Mouse (Mus musculus): ENCODE results near the gene Hmcn2. TPM values are rescaled to one million over a fixed set of nuclear protein-coding genes. Genes with fewer than 3 reads are reported as not detected.

Gene Hmcn2
- polyA plus RNA-seq, 1 experiment from 2014 or later = 1.2 TPM

DNA sequence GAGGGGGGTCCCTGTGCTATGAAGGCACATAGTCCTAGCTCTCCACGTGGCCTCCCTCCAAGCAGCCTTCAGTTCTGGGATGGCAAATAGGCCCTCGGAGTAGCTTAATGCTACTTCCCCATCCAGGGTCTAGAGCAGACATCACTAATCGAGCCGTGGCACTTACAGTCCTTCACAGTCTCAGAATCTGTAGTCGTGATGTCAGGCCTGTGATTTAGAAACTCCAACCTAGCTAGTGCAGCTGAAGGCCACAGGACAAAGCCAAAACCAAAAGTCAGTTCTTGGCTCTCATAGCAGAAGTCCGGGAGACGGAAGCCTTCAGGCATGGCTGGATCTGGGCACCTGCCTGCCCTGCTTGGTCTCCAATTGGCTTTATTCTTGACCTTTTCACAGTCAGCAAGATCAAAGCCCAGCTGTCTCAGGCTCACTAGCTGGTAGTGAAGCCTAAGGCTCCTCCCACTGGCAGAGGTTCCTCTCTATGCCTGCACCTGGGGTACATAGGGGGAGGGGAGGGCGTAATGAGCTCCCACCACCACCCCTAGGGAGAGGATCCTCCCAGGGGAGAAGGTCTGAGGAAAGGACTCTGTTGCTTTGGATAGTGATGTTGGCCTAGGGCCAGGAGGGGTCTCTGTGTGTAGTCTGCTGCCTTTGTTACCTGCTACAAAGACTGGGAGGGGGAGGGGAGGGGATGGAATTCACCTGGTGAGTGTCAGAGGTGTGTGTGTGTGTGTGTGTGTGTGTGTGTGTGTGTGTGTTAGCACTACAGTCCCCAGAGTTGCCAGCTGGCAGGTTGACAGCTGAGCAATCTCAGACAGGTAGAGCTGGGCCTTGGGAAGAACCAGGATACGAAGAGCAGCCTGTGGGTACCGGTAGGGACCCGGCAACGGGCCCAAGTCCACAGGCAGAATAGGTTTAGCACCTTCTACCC lies 163.3 kb downstream of the Hmcn2 start:
- no peak for ATAC-seq (ENCODE audit: low read depth)
- Histone ChIP-seq H3K9me3 (replicated peaks; ENCODE audit: control insufficient read depth, low read length) (no peaks in the 10 kb centered on the region), H3K27ac (ENCODE audit: low read length) (no peak overlapping the region), H3K36me3 (ENCODE audit: control insufficient read depth, insufficient read depth) (no peaks in the 10 kb centered on the region; the same call in 1 of the 2 replicates), H3K27me3 (ENCODE audit: control insufficient read depth, insufficient read depth, low read depth, low read length) (no peaks in the 10 kb centered on the region), H3K4me1 (ENCODE audit: control insufficient read depth, low read depth, low read length) (no peaks in the 10 kb centered on the region; the same call in 1 of the 2 replicates), H3K4me2 (ENCODE audit: low read depth, low read length) (no peak overlapping the region), H3K4me3 (ENCODE audit: low read depth, low read length) (no peak overlapping the region), H3K9ac (ENCODE audit: low read depth, low read length) (no peak overlapping the region)
- WGBS (ENCODE audit: insufficient replicate concordance) = 66% methylated on average over 12 of the region's 12 CpGs

DNA sequence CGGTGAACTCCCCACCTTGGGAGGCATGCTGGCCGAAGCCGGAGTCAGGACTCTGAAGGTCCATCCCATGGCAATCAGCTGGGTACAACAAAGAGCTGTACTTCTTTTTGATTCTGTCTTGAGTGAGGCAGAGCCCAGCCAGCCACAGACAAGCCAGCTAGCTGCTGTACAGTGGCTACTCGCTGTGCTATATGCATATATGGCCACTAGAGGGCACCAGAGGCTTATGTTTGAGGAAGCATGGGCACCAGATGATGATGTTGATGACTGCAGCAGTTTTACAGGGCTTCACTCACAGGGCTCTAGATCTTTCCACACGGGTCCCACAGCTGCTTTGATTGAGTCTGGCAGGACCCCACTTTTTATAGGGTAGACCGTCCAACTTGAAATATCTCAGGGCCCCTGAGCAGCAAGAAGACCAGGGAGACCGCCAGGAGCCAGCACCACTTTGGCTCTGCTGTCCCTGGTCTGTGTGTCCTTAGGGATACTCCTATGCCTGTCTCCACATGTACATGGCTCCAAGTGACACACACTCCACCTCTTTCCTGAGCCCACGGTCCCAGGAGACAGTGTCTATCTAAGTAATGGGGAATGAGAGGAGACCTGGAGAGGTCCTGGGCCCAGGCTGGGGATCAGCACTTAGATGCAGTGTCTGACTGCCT lies 168.8 kb downstream of the Hmcn2 start:
- ATAC-seq (ENCODE audit: low read depth) = no peak
- WGBS (ENCODE audit: insufficient replicate concordance) = 29% methylated on average over 8 of the region's 8 CpGs
- Histone ChIP-seq H3K36me3 (ENCODE audit: control insufficient read depth, insufficient read depth) (no peaks in the 10 kb centered on the region; the same call in none of the 2 replicates), H3K4me2 (ENCODE audit: low read depth, low read length) (no peak overlapping the region), H3K4me3 (ENCODE audit: low read depth, low read length) (no peak overlapping the region), H3K27me3 (ENCODE audit: control insufficient read depth, insufficient read depth, low read depth, low read length) (no peaks in the 10 kb centered on the region), H3K4me1 (ENCODE audit: control insufficient read depth, low read depth, low read length) (no peaks in the 10 kb centered on the region), H3K9ac (ENCODE audit: low read depth, low read length) (no peak overlapping the region), H3K9me3 (replicated peaks; ENCODE audit: control insufficient read depth, low read length) (no peaks in the 10 kb centered on the region), H3K27ac (ENCODE audit: low read length) (no peak overlapping the region)

DNA sequence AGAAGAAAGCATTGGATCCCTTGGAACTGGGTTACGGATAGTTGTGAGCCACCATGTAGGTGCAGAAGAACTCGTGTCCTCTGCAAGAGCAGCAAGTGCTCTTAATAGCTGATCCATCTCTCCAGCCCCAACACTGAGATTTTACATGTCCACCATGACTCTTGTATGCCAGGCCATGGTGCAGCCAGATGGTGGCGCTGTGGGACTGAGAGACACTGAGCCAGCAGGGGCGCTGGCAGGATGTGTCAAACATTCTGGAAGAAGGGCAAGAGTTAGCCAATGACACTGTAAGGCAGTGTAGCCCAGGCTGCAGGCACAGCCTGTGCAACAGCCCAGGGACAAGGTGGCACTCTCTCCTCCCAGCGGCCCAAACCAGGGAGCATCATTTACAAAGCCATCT lies 170.0 kb downstream of the Hmcn2 start:
- 47% methylated on average over 5 of the region's 5 CpGs for WGBS (ENCODE audit: insufficient replicate concordance)
- no peaks in the 10 kb centered on the region for H3K27me3 ChIP-seq (ENCODE audit: control insufficient read depth, insufficient read depth, low read depth, low read length)
- H3K9ac ChIP-seq (ENCODE audit: low read depth, low read length) = no peak overlapping the region
- no peaks in the 10 kb centered on the region; the same call in none of the 2 replicates for H3K36me3 ChIP-seq (ENCODE audit: control insufficient read depth, insufficient read depth)
- no peaks in the 10 kb centered on the region for H3K9me3 ChIP-seq (replicated peaks; ENCODE audit: control insufficient read depth, low read length)
- H3K4me3 ChIP-seq (ENCODE audit: low read depth, low read length) = no peak overlapping the region
- no peaks in the 10 kb centered on the region for H3K4me1 ChIP-seq (ENCODE audit: control insufficient read depth, low read depth, low read length)
- no peak overlapping the region for H3K27ac ChIP-seq (ENCODE audit: low read length)
- ATAC-seq (ENCODE audit: low read depth) = no peak
- H3K4me2 ChIP-seq (ENCODE audit: low read depth, low read length) = no peak overlapping the region

DNA sequence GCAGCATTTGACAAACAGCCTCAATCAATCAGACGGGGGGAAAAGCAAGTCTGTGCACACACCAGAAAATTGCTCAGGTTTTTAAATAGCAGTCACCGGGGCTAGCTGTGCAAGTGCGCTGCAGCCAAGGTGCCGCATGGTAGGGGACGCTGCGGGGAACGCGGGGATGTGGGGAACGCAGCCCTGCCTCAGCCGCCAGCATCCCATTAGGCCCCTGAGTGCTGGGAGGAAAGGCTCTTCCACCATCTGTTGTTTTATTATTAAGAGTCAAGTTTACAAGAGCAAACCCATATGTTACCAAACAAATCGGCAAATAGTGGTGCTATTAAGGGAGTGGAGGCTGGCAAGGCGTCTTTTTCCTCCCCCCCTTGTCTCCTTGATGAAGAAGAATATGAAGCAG lies 175.0 kb downstream of the Hmcn2 start:
- Histone ChIP-seq H3K9me3 (replicated peaks; ENCODE audit: control insufficient read depth, low read length) (no peaks in the 10 kb centered on the region), H3K27me3 (ENCODE audit: control insufficient read depth, insufficient read depth, low read depth, low read length) (no peaks in the 10 kb centered on the region), H3K4me3 (ENCODE audit: low read depth, low read length) (no peak overlapping the region), H3K36me3 (ENCODE audit: control insufficient read depth, insufficient read depth) (no peaks in the 10 kb centered on the region; the same call in none of the 2 replicates), H3K4me1 (ENCODE audit: control insufficient read depth, low read depth, low read length) (no peaks in the 10 kb centered on the region), H3K27ac (ENCODE audit: low read length) (no peak overlapping the region), H3K4me2 (ENCODE audit: low read depth, low read length) (no peak overlapping the region), H3K9ac (ENCODE audit: low read depth, low read length) (no peak overlapping the region)
- no peak for ATAC-seq (ENCODE audit: low read depth)
- WGBS (ENCODE audit: insufficient replicate concordance) = 64% methylated on average over 12 of the region's 12 CpGs

DNA sequence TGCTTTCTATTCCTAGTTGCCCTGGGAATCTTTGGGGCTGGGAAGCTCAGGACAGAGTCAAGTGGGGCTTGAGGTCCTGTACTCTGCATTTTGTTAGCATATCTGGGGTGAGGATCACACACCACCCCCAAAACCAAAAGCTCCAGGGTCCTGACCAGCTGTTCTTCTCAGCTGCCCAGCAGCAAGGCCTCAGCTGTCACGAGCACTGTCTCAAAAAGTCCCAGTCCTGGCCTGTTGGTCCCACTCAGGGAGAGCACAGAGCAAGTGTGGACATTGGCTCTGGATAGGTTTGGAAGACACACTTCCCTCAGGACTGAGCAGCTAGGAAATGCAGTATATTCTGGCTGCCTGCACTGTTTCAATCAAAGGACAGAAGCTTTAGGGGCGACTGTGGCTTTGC lies 176.3 kb downstream of the Hmcn2 start:
- Histone ChIP-seq H3K9ac (ENCODE audit: low read depth, low read length) (no peak overlapping the region), H3K4me1 (ENCODE audit: control insufficient read depth, low read depth, low read length) (no peaks in the 10 kb centered on the region), H3K27ac (ENCODE audit: low read length) (no peak overlapping the region), H3K36me3 (ENCODE audit: control insufficient read depth, insufficient read depth) (no peaks in the 10 kb centered on the region; the same call in none of the 2 replicates), H3K9me3 (replicated peaks; ENCODE audit: control insufficient read depth, low read length) (no peaks in the 10 kb centered on the region), H3K4me2 (ENCODE audit: low read depth, low read length) (no peak overlapping the region), H3K27me3 (ENCODE audit: control insufficient read depth, insufficient read depth, low read depth, low read length) (no peaks in the 10 kb centered on the region), H3K4me3 (ENCODE audit: low read depth, low read length) (no peak overlapping the region)
- WGBS (ENCODE audit: insufficient replicate concordance) = 42% methylated on average over 2 of the region's 2 CpGs
- ATAC-seq (ENCODE audit: low read depth) = no peak

DNA sequence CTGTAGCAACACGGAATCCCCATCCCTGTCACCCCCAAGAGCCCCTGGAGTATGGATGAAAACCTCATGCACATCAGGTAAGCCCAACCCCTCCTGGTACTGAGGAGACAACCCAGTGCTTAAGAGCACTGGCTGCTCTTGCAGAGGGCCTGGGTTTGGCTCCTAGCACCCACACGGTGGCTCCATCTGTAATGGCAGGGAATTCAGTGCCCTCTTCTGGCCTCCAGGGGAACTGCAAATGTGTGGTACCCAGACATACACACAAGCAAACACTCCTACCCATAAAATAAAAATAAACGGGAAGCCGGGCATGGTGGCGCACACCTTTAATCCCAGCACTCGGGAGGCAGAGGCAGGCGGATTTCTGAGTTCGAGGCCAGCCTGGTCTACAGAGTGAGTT lies 178.1 kb downstream of the Hmcn2 start:
- H3K36me3 ChIP-seq (ENCODE audit: control insufficient read depth, insufficient read depth) = no peaks in the 10 kb centered on the region; the same call in 1 of the 2 replicates
- no peak overlapping the region for H3K27ac ChIP-seq (ENCODE audit: low read length)
- H3K9ac ChIP-seq (ENCODE audit: low read depth, low read length) = no peak overlapping the region
- 76% methylated on average over 8 of the region's 8 CpGs for WGBS (ENCODE audit: insufficient replicate concordance)
- H3K27me3 ChIP-seq (ENCODE audit: control insufficient read depth, insufficient read depth, low read depth, low read length) = no peaks in the 10 kb centered on the region
- H3K4me3 ChIP-seq (ENCODE audit: low read depth, low read length) = no peak overlapping the region
- no peak for ATAC-seq (ENCODE audit: low read depth)
- no peaks in the 10 kb centered on the region for H3K9me3 ChIP-seq (replicated peaks; ENCODE audit: control insufficient read depth, low read length)
- no peaks in the 10 kb centered on the region for H3K4me1 ChIP-seq (ENCODE audit: control insufficient read depth, low read depth, low read length)
- no peak overlapping the region for H3K4me2 ChIP-seq (ENCODE audit: low read depth, low read length)

DNA sequence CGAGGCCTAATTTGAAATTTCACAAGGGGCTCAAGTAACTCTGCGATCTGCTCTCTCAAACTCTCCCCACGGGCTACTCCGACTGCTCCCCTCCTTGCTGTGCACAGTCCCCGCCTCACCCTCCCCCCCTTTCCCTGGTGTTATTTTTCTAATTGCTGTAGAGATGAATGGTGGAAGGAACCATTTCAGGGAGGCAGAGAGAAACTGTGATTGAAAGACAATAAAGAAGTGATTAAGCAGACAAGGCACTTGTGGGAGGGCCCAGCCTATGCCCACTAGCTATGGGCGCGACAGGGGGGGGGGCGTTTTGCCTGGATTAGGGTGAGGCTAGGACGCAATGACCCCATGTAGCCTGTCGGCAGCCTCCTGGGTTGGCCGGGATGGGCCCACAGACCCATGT lies 179.0 kb downstream of the Hmcn2 start:
- ATAC-seq (ENCODE audit: low read depth) = no peak
- H3K27me3 ChIP-seq (ENCODE audit: control insufficient read depth, insufficient read depth, low read depth, low read length) = no peaks in the 10 kb centered on the region
- no peaks in the 10 kb centered on the region for H3K4me1 ChIP-seq (ENCODE audit: control insufficient read depth, low read depth, low read length)
- no peak overlapping the region for H3K4me2 ChIP-seq (ENCODE audit: low read depth, low read length)
- H3K9ac ChIP-seq (ENCODE audit: low read depth, low read length) = no peak overlapping the region
- no peaks in the 10 kb centered on the region for H3K9me3 ChIP-seq (replicated peaks; ENCODE audit: control insufficient read depth, low read length)
- WGBS (ENCODE audit: insufficient replicate concordance) = 77% methylated on average over 11 of the region's 11 CpGs
- no peak overlapping the region for H3K27ac ChIP-seq (ENCODE audit: low read length)
- H3K36me3 ChIP-seq (ENCODE audit: control insufficient read depth, insufficient read depth) = no peaks in the 10 kb centered on the region; the same call in 1 of the 2 replicates
- no peak overlapping the region for H3K4me3 ChIP-seq (ENCODE audit: low read depth, low read length)

DNA sequence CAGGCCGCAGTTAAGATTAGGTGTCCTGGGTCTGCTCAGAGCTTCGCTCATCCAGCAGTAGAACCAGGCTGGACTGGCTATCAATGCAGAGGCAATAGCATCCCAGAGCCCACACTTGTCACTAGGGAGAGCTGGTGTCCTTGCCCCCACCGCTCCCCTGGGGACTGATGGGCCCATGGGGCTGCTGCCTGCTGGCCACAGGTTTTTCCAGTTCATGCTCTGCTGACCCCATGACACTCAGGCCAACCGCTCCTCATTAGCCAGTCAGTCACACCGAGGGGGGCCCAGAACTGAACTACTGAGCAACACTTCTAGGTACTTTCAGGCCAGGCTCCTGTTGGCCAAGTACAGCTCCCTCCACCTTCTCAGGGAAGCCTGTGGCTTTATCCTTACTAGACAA lies 180.1 kb downstream of the Hmcn2 start:
- no peak overlapping the region for H3K9ac ChIP-seq (ENCODE audit: low read depth, low read length)
- peaks cover 2% of the 10 kb centered on the region; the same call in 1 of the 2 replicates for H3K36me3 ChIP-seq (ENCODE audit: control insufficient read depth, insufficient read depth)
- no peaks in the 10 kb centered on the region for H3K27me3 ChIP-seq (ENCODE audit: control insufficient read depth, insufficient read depth, low read depth, low read length)
- no peaks in the 10 kb centered on the region for H3K9me3 ChIP-seq (replicated peaks; ENCODE audit: control insufficient read depth, low read length)
- no peak overlapping the region for H3K27ac ChIP-seq (ENCODE audit: low read length)
- WGBS (ENCODE audit: insufficient replicate concordance) = 74% methylated on average over 5 of the region's 5 CpGs
- no peak overlapping the region for H3K4me2 ChIP-seq (ENCODE audit: low read depth, low read length)
- no peak for ATAC-seq (ENCODE audit: low read depth)
- H3K4me3 ChIP-seq (ENCODE audit: low read depth, low read length) = no peak overlapping the region
- no peaks in the 10 kb centered on the region for H3K4me1 ChIP-seq (ENCODE audit: control insufficient read depth, low read depth, low read length)

DNA sequence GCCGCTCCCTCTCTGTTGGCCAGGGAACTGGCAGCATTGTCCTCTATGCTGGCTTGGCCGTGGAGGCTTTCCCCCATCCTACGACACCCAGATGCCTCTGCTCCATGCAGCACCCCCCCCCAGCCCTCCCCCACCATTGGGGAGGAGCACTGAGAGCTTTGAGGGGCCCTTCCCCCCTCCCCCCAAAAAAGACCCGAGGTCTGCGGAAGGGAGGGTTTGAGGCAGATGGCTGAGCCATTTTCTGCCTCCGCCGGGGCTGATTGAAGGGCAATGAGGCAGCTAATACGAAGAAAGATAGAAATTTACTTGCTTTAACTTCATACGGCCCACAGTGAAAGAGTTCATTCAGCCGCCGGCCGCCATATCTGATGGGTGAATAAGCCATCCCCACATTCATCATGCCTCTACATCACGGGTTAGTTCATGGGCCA lies 180.8 kb downstream of the Hmcn2 start:
- no peaks in the 10 kb centered on the region for H3K27me3 ChIP-seq (ENCODE audit: control insufficient read depth, insufficient read depth, low read depth, low read length)
- no peak overlapping the region for H3K27ac ChIP-seq (ENCODE audit: low read length)
- H3K4me2 ChIP-seq (ENCODE audit: low read depth, low read length) = no peak overlapping the region
- no peaks in the 10 kb centered on the region for H3K4me1 ChIP-seq (ENCODE audit: control insufficient read depth, low read depth, low read length)
- H3K9ac ChIP-seq (ENCODE audit: low read depth, low read length) = no peak overlapping the region
- ATAC-seq (ENCODE audit: low read depth) = no peak
- 61% methylated on average over 13 of the region's 13 CpGs for WGBS (ENCODE audit: insufficient replicate concordance)
- H3K36me3 ChIP-seq (ENCODE audit: control insufficient read depth, insufficient read depth) = peaks cover 2% of the 10 kb centered on the region; the same call in 1 of the 2 replicates
- no peaks in the 10 kb centered on the region for H3K9me3 ChIP-seq (replicated peaks; ENCODE audit: control insufficient read depth, low read length)
- no peak overlapping the region for H3K4me3 ChIP-seq (ENCODE audit: low read depth, low read length)

All from liver, embryonic 16.5 days (tissue).